Mouse (Mus musculus) monocyte, adult 2 months (primary cell): ENCODE measurements around the gene Rpl3l.

Experiments
- DNase-seq, 2 experiments: peaks; one replicate each; pipeline ENCODE4 v3.0.0; 2022; ENCODE audit warnings: low spot score in 2 of 2, low read depth in 1 of 2

Rpl3l gene

DNA sequence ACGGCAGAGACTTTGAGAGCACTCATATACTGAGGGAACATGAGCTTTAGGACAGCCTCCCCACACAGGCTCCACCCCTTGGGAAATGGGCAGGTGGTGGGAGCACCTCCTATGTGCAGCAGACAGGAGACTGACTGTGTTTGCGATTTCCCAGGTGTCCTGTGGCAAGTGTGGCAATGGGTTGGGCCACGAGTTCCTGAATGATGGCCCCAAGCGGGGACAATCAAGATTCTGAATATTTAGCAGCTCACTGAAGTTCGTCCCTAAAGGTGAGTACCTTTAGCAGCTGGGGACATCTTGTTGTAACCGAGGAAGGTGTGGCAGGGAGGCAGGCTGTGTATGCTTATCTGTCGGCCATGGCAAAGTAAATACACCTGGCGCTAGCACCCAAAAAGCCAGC is 12.3 kb downstream of the Rpl3l start:
- no peak for DNase-seq

DNA sequence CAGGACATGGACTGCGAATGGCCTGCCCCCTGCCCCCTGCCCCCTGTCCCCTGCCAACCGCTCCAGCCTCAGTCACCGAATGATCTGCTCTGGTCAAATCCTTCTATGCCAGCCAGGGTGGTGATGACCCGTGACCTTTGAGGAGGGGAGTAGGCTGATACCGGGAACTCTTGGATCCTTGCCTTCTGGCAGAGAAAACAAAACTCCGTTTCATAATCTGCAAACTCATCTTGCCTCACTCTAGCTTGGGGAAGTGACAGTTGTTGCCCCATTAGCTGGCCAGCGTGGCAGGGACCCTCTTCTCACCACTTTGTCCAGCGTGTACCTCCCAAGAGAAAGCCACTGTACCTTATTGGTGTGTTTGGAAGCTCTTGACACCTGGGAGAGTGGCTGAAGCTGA is 14.7 kb downstream of the Rpl3l start:
- peak in 1 of 2 experiments; percentile 30 for DNase-seq

DNA sequence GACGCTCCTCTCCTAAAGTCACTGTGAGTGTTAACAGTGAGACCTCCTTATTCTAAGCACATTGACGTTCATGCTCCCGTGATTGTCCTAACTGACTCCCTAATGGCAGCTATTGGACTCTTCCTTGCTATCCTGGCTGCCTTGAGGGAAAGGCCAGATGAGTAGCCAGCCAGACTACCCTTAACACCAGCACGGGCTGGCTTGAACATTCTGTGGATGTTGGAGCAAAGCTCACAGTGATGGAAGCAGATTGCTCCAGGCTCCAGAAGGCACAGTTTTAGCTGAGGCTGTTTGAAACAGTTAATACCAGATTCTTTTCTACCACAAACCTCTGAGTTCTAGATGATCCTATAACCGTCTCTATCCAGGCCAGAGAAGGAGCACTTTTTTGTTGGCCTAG is 16.3 kb downstream of the Rpl3l start:
- no peak for DNase-seq

DNA sequence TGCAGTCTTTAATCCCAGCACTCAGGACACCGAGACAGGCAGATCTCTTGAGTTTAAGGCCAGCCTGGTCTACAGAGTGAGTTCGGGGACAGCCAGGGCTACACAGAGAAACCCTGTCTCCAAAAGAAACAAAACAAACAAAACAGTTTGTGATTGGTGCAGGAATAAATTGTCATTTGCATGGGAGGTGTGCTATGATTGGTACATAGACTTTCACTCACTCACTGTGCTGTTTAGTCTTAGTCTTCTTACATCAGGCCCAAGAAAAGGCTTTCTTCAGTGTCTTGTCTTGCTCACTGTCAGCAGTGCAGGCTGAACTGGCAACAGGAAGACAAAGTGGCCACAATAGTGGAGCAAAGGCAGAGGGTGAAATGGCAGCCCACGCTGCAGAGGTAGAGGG is 16.8 kb downstream of the Rpl3l start:
- DNase-seq: no peak

DNA sequence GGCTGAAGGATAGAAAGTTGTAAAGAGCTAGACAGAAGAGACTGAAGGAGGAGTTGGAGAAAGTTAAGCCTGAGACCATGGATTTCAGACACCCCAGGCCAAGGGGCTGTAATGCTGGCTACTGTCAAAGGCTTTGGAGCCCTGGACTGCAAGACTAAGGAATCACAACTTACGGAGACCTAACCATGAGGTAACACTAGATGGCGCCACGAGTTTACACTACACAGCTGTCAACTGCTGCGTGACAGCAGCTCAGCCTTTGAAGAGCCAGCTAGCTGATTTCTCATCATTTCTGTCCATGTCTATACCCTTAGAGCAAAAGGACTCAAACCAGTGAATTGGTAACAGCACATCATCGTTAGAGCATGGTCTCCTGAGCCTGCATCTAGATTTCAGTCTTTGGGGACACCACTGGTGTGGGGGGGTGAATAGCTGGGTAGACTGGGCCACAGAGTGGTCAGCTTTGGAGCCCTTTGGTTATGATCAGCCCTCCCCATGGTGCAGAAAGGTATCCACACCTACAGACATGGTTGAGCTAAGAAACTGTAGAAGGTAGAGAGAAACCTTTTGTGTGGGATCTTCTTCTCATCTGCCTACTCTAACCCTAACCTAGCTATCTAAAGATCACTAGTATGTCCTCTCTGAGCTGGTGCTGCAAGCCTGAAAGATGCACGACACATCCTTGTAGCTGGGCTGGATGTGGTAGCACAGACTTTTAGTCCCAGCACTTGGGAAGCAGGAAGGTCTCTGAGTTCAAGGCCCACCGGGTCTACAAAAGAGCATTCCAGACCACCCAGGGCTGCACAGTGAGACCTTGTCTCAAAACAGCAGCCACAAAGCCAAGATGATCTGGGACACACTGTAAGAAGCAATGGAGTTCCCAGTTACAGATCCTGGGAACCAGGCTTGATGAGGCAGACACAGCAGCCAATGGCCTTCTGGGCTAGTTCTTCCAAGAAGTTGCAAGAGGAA is 18.2 kb downstream of the Rpl3l start:
- peak; percentile 63 to 69 for DNase-seq

DNA sequence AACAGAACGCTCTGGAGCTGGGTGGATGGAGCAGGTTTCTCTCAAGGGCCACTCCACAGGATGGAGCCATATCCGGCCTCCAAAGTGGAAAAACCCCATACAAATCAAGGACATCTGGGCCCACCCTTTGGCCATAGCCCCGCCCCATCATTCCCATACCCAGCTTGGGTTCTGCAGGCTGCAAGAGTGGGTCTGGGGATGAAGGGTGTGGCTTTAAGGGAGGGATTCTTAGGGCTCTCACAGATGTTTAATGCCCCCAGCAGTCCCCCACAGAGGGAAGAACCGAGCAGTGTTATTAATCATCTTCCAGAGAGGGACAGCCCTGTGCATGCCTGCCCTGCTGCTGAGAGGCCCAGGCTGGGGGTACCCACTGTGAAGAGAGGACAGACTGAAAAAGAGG is 19.4 kb downstream of the Rpl3l start:
- no peak for DNase-seq

DNA sequence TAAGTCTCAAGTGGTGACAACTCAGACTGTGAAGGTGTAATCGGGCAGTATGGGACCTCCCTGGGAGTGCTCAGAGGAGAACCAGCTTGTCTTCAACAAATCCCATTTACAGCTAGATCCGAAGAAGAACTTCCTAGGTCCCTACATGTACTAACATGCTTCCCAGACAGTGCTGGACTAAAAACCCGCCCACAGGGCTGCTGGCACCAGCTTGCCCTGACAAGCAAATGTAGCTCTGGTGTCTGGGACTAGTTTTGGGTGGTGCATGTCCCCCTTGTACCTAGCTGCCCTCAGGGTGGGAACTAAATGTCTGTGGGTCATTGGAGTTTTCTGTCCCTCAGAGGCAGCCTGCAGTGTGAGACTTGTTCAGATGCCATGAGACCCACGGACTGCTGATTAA is 23.9 kb downstream of the Rpl3l start:
- DNase-seq: no peak

DNA sequence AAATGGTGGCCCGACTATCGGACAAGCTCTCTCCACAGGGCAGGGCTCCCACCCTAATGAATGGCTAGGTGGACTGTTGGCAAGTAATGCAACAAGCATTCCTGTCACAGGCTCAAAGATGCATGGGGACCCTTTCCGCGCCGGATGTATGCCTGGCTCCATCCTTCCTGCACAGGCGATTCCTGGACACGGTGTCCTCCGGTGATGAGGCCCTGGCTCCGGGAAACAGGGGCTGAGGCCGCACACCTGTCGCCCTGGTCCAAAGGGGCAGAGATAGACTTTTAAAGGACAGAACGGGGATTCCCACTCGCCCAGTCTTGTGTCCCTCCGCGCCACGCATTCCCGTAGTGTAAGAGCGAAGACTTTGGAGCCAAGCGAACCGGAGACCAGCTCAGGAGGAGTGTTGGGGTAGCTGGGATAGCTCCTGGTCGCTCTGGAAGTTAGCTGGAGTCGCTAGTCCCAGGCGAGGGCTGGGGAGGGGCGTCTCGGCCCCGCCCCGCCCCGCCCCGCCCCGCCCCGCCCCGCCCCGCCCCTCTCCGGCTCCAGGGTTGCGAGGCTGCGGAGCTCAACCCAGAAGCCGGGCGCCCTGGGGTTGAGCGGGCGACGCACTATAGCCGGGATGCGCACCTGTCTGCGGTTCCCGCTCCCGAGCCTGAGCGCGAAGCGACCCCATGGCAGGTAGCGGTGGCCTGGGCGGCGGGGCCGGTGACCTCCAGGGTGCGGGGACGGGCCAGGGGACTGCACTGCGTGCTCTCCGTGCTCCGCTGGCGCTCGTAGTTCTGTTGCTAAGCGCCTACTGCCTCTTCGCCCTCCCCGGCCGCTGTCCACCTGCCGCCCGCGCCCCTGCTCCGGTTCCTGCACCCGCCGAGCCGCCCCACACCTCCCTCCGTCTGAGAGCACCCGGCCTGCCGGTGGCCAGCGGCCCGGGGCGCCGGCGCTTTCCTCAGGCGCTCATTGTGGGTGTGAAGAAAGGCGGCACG is 25.1 kb downstream of the Rpl3l start, which contains the start of gene Hs3st6:
Hs3st6 (plus strand) TSS at position 574 of the 980 bp plus-strand sequence.
- DNase-seq: no peak

DNA sequence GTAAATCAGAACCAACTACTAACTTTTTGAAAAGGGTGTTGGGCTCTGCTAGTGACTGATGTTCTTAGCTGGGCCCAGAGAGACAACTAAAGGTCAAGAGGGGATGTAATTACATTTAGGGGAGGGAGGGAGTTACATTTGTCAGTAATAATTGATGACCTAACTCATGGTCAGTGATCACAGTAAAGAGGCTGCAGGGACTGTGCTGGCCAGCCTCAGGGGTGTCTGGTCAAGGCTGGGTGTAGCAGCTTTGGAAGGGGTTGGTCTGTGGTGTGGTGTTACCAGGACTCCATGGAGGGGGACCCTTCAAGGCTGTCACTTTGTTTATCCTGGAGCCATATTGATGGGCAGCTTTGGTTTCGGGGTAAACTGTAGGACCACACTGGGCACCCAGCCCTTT is 29.8 kb downstream of the Rpl3l start:
- no peak for DNase-seq

DNA sequence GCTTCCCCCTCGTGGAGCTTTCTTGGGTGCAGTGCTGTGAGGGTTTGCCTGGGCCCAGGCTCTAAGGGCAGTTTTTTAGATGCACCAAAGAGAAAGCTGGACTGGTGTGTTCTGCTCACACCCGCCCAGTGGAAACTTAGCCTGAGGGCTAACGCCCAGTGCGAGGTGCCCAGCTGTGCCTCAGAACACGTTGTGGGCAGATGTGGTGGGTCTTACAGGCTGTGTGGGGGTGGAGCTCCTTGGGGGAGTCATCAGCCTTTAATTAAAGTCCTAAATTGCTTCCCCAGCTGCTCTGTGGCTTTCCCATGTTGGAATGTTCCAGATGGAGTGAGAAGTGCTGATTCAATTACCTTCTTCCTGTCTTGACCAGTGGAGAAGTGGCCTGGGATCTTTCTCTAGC is 33.5 kb downstream of the Rpl3l start:
- no peak for DNase-seq

DNA sequence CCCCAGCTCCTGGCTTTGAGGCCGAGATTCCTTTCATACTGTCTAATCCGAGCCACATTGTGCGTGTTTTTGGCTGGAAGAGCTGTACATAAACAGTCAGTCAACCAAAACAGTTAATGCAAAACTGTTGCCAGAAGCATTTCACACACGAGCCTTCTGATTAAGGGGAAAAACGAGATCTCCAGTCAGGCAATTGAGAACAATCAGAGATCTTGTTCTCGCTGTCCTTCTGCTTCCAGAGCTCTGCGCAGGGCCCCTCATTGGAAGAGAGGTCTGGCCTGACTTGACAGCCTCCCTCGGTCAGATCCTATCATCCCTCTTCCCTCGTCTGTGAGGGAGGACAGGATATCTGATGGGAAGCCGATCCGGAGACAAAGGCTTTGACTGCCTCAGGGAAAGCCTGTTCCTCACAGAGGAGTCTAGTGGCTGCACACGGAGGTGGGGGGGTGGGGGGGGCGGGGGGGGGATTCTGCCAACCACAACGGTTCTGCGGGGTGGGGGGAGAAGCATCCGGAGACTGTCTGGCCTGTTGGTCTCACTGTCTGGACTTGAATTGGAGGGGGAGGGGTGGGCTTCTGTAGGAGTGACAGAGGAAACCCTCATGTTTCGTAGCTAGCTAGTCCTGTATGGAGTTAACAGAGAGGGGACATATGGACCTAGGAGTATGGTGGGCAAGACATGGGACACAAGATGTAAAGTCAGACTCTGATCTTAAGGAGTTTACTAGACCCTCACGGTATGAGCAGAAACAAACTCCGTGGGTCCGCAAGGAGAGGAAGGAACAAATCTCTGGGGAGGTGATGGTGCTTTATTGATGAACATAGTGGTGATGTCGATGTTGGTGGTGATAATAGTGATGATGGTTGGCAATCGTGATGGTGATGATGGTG is 37.6 kb downstream of the Rpl3l start:
- no peak for DNase-seq

DNA sequence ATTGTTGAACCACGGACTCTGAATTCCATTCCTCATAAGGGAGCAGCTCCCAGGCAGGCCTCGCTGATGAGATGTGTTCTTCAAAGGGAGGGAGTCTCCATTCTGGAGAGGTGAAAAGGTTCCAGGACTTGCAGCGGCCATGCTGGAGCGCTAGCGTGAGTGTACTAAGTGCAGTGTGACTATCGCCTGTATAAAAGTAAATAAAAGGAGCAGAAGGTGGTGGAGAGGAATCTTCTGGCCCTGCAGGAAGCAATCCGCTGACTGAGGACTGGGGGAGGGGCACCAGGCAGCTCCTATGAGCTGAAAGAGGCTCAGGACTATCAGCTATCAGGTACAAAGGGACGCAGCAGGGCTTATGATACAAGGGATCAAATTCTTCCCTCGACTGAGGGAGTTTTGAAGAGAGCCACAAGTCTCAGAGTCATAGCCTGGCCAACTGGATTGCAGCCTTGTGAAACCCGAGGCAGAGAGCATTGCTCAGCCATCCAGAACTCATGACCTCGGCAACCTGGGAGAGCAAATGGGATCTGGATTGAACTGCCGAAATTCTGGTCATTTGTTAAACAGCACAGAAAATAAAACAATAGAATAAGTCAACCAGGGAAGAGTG is 38.8 kb downstream of the Rpl3l start:
- no peak for DNase-seq

DNA sequence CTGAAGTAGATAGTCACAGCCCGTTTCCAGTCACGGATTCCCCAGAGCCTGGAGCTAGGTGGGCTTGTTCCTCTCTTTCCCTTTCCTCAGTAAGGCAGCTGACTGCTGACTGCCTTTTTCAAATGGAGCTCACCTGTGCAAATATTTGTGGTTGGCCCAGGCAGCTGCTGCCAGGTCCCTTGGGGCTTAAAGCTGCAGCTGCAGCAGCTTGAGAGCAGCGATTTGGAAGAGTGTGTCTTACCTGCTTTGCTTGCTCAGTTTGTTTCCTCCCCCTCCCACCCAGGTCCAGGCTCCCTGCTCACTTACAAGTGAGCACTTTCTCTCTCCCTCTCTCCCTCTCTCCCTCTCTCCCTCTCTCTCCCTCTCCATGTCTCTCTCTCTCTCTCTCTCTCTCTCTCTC is 41.5 kb downstream of the Rpl3l start:
- DNase-seq: no peak

DNA sequence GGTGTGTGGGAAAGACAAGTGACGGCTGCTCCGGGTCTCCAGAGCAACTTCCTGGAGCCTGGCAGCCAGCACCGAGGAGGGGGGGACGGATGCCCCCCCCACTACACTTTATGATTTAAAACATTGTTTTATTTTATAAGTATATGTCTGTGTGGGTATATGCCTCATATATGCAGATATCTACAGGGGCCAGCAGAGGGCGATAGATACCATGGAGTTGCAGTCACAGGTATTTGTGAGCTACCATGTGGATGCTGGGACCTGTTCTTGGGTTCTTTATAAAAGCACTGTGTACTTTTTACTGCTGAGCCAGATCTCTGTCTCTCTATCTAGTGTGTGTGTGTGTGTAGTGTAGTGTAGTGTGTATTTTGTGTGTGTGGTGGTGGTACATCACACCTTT is 45.6 kb downstream of the Rpl3l start:
- DNase-seq: no peak

DNA sequence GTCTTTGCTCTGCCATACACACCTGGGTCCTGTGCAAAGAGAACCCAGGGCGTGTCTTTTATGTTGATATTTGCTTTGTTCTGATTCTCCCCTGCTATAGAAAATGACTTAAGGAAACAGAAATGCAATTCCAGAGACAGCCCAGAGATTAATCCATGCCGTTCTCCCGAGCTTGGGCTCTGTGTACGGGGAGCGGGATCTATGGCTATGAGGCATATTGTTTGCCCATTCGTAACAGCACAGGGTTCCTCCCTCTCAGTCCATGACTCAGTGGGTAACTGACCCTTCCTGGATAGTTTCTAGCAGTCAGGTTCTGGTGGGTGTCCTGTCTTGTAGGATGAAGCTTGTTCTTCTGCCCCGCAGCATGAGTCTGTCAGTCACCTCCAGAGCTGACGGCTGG is 47.6 kb downstream of the Rpl3l start:
- no peak for DNase-seq

DNA sequence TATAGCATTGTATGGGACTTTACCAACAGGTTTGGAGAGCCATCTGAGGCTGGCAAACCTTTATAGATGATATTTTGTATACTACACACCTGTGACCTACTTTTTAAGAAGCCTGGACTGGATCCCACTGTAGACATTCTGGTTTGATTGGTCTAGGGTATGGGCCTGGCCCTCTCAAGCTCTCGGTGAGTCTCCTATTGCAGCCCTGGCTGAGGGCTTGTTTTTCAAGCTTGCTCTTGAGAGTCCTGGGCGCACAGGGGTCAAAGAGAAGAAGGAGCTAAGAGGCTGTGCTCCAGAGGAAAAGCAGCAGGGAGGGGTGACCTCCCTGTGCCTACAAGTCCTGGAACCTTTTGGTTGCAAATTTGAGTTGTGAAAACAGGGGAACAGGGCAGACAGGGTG is 49.5 kb downstream of the Rpl3l start:
- DNase-seq: no peak

DNA sequence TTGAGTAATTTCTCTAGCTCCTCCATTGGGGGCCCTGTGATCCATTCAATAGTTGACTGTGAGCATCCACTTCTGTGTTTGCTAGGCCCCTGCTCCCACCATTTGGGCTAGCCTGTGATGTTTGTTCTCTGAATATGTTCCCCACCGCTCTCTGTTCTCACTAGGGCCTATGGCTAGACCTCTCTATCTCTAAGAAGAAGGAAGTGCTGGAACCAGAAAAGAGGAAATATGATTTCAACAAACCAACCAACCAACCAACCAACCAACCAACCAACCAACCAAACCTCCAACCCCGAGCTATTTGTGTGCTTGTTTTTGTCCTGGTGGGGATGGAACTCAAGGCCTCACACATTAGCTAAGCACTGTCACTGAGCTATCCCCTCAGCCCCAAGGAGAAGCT is 53.2 kb downstream of the Rpl3l start:
- DNase-seq: no peak
